Comparison of ENCODE assay signal across 9 mouse cellular contexts in genomic region chr1:151102646-151103391, GRCm38 (mm10).
DNase-seq lines count a peak whose midpoint lies in the region; ATAC-seq and TF ChIP-seq lines count a peak whose summit lies in the region.
"Had no signal": no experiment of that assay in that cellular context is flagged by ENCODE, and none has a peak within 500 bp of the region (broad histone marks: within the 10 kb centered on the region; RNA-seq: fewer than 3 reads in every experiment).

No protein-coding gene starts in this region.

- H3K9me3 ChIP-seq in embryonic facial prominence, embryonic 12.5 days, result no peaks in the 10 kb centered on the region
- H3K9me3 ChIP-seq in intestine, postnatal 0 days (ENCODE audit: control insufficient read depth), result no peaks in the 10 kb centered on the region
- H3K9me3 ChIP-seq in midbrain, embryonic 14.5 days (ENCODE audit: control insufficient read depth, low read length), result no peaks in the 10 kb centered on the region
- H3K9me3 ChIP-seq: hindbrain, embryonic 12.5 days had no signal

- no peak overlapping the region; the same call in 1 of the 2 replicates for H3K4me2 ChIP-seq in embryonic facial prominence, embryonic 12.5 days (replicated peaks)
- H3K4me2 ChIP-seq in intestine, postnatal 0 days (replicated peaks; ENCODE audit: low read depth), result peak overlapping the region; percentile 24; the same call in 1 of the 2 replicates
- H3K4me2 ChIP-seq in midbrain, embryonic 14.5 days (ENCODE audit: low read length), result no peak overlapping the region
- H3K4me2 ChIP-seq: hindbrain, embryonic 12.5 days had no signal

- DNase-seq in heart, adult 18-20 months, result peak; percentile 62 to 69
- DNase-seq in heart, postnatal 25 days (ENCODE audit: low spot score), result no peak
- DNase-seq in midbrain, embryonic 14.5 days, result no peak
- no peak for DNase-seq in thymus, postnatal 14 days
- no peak for DNase-seq in urinary bladder, adult 18-20 months (ENCODE audit: low spot score in 2 of 2)

- intact Hi-C loops in heart, postnatal 25 days (cut with DNase I), result loop anchor here (5.0 kb wide), 1 partner anchor 69 kb away; no protein-coding TSS in a partner anchor

- H3K4me3 ChIP-seq in embryonic facial prominence, embryonic 12.5 days, result no peak overlapping the region
- H3K4me3 ChIP-seq in intestine, postnatal 0 days (ENCODE audit: low read depth, low read length), result no peak overlapping the region
- H3K4me3 ChIP-seq in midbrain, embryonic 14.5 days (replicated peaks; ENCODE audit: low read depth, low read length), result no peak overlapping the region
- H3K4me3 ChIP-seq: hindbrain, embryonic 12.5 days had no signal

- no peaks in the 10 kb centered on the region for H3K27me3 ChIP-seq in embryonic facial prominence, embryonic 12.5 days
- H3K27me3 ChIP-seq in intestine, postnatal 0 days (replicated peaks; ENCODE audit: control insufficient read depth, insufficient read depth, low read length), result no peaks in the 10 kb centered on the region
- no peaks in the 10 kb centered on the region for H3K27me3 ChIP-seq in midbrain, embryonic 14.5 days (ENCODE audit: control insufficient read depth, insufficient read depth, low read length)
- H3K27me3 ChIP-seq: hindbrain, embryonic 12.5 days had no signal

- TF ChIP-seq CTCF in intestine, postnatal 0 days (IDR thresholded peaks at IDR 0.05; ENCODE audit: low read depth), result peak; percentile 74

- 32% methylated on average over 16 of the region's 16 CpGs for WGBS in embryonic facial prominence, embryonic 12.5 days
- 62% methylated on average over 16 of the region's 16 CpGs for WGBS in intestine, postnatal 0 days
- 91% methylated on average over 16 of the region's 16 CpGs for WGBS in midbrain, embryonic 14.5 days

- ATAC-seq in embryonic facial prominence, embryonic 12.5 days (ENCODE audit: insufficient number of reproducible peaks, insufficient read depth, low FRiP score, low TSS enrichment), result peak; percentile 44; the same call in 1 of the 2 replicates
- peak; percentile 80 for ATAC-seq in intestine, postnatal 0 days
- peak; percentile 22; the same call in 1 of the 2 replicates for ATAC-seq in megakaryocyte progenitor cell, adult 5-6 weeks (replicated peaks; ENCODE audit: poor library complexity)
- no peak for ATAC-seq in midbrain, embryonic 14.5 days (ENCODE audit: low FRiP score, low TSS enrichment)

- H3K27ac ChIP-seq in embryonic facial prominence, embryonic 12.5 days, result peak overlapping the region; percentile 72
- H3K27ac ChIP-seq in intestine, postnatal 0 days (ENCODE audit: low read depth, low read length), result no peak overlapping the region
- no peak overlapping the region for H3K27ac ChIP-seq in midbrain, embryonic 14.5 days (replicated peaks; ENCODE audit: low read depth, low read length)
- H3K27ac ChIP-seq: hindbrain, embryonic 12.5 days had no signal

- H3K36me3 ChIP-seq in embryonic facial prominence, embryonic 12.5 days, result no peaks in the 10 kb centered on the region
- no peaks in the 10 kb centered on the region for H3K36me3 ChIP-seq in intestine, postnatal 0 days (ENCODE audit: control insufficient read depth, insufficient read depth)
- no peaks in the 10 kb centered on the region for H3K36me3 ChIP-seq in midbrain, embryonic 14.5 days (ENCODE audit: control insufficient read depth, insufficient read depth, low read length)
- H3K36me3 ChIP-seq: hindbrain, embryonic 12.5 days had no signal

- peaks cover 20% of the 10 kb centered on the region for H3K4me1 ChIP-seq in embryonic facial prominence, embryonic 12.5 days
- no peaks in the 10 kb centered on the region for H3K4me1 ChIP-seq in intestine, postnatal 0 days (replicated peaks; ENCODE audit: control insufficient read depth, insufficient read depth, low read length)
- no peaks in the 10 kb centered on the region for H3K4me1 ChIP-seq in midbrain, embryonic 14.5 days (ENCODE audit: control insufficient read depth, insufficient read depth, low read length)

- no peak overlapping the region for H3K9ac ChIP-seq in embryonic facial prominence, embryonic 12.5 days
- no peak overlapping the region for H3K9ac ChIP-seq in intestine, postnatal 0 days (ENCODE audit: low read depth, low read length)
- H3K9ac ChIP-seq in midbrain, embryonic 14.5 days (replicated peaks; ENCODE audit: low read length), result no peak overlapping the region
- H3K9ac ChIP-seq: hindbrain, embryonic 12.5 days had no signal

Comparison
In these comparisons a context has a peak if more than half of its experiments do, and no peak if none do; other contexts are left out.
1. DNase-seq: peak in heart, adult 18-20 months (2 of 2); none in heart, postnatal 25 days (single experiment), midbrain, embryonic 14.5 days (single experiment), thymus, postnatal 14 days (single experiment) and urinary bladder, adult 18-20 months (0 of 2).